Mouse (Mus musculus): ENCODE results near the gene Fut9. TPM values are rescaled to one million over a fixed set of nuclear protein-coding genes. Genes with fewer than 3 reads are reported as not detected.

Fut9 gene
- polyA plus RNA-seq, 1 experiment: 0.01 TPM

GRCm38 (mm10) chr4:25738782-25739181, 61.3 kb downstream of the Fut9 start:
- no peaks in the 10 kb centered on the region for H3K27me3 ChIP-seq (ENCODE audit: control insufficient read depth, insufficient read depth, low read length)
- no peaks in the 10 kb centered on the region for H3K36me3 ChIP-seq (ENCODE audit: control insufficient read depth, insufficient read depth, low read length)
- H3K4me3 ChIP-seq (ENCODE audit: control insufficient read depth, low read depth, low read length): no peak overlapping the region
- TF ChIP-seq CTCF (IDR thresholded peaks at IDR 0.05; ENCODE audit: control insufficient read depth, insufficient read depth, insufficient replicate concordance, low read depth, low read length) (no peak), POLR2A (IDR thresholded peaks at IDR 0.05; ENCODE audit: control insufficient read depth, low read depth, low read length) (no peak)
- H3K27ac ChIP-seq (ENCODE audit: control insufficient read depth, insufficient read depth, low read depth, low read length): no peak overlapping the region
- no peaks in the 10 kb centered on the region for H3K4me1 ChIP-seq (ENCODE audit: control insufficient read depth, insufficient read depth, low read length)

GRCm38 (mm10) chr4:25721576-25721975, 78.5 kb downstream of the Fut9 start:
- Histone ChIP-seq H3K4me1 (ENCODE audit: control insufficient read depth, insufficient read depth, low read length) (no peaks in the 10 kb centered on the region), H3K27me3 (ENCODE audit: control insufficient read depth, insufficient read depth, low read length) (no peaks in the 10 kb centered on the region), H3K4me3 (ENCODE audit: control insufficient read depth, low read depth, low read length) (no peak overlapping the region), H3K36me3 (ENCODE audit: control insufficient read depth, insufficient read depth, low read length) (no peaks in the 10 kb centered on the region), H3K27ac (ENCODE audit: control insufficient read depth, insufficient read depth, low read depth, low read length) (no peak overlapping the region)
- TF ChIP-seq CTCF (IDR thresholded peaks at IDR 0.05; ENCODE audit: control insufficient read depth, insufficient read depth, insufficient replicate concordance, low read depth, low read length) (no peak), POLR2A (IDR thresholded peaks at IDR 0.05; ENCODE audit: control insufficient read depth, low read depth, low read length) (no peak)

- no peaks in the 10 kb centered on the region for H3K36me3 ChIP-seq (ENCODE audit: control insufficient read depth, insufficient read depth, low read length)
- TF ChIP-seq CTCF (IDR thresholded peaks at IDR 0.05; ENCODE audit: control insufficient read depth, insufficient read depth, insufficient replicate concordance, low read depth, low read length): no peak
- TF ChIP-seq POLR2A (IDR thresholded peaks at IDR 0.05; ENCODE audit: control insufficient read depth, low read depth, low read length): no peak
- no peak overlapping the region for H3K27ac ChIP-seq (ENCODE audit: control insufficient read depth, insufficient read depth, low read depth, low read length)
- no peaks in the 10 kb centered on the region for H3K4me1 ChIP-seq (ENCODE audit: control insufficient read depth, insufficient read depth, low read length)
- no peaks in the 10 kb centered on the region for H3K27me3 ChIP-seq (ENCODE audit: control insufficient read depth, insufficient read depth, low read length)
- H3K4me3 ChIP-seq (ENCODE audit: control insufficient read depth, low read depth, low read length): no peak overlapping the region
Measured at GRCm38 (mm10) chr4:25713907-25714306, 86.1 kb downstream of the Fut9 start.

GRCm38 (mm10) chr4:25684976-25685375, 115.1 kb downstream of the Fut9 start:
- Histone ChIP-seq H3K27ac (ENCODE audit: control insufficient read depth, insufficient read depth, low read depth, low read length) (no peak overlapping the region), H3K4me1 (ENCODE audit: control insufficient read depth, insufficient read depth, low read length) (no peaks in the 10 kb centered on the region), H3K36me3 (ENCODE audit: control insufficient read depth, insufficient read depth, low read length) (no peaks in the 10 kb centered on the region), H3K4me3 (ENCODE audit: control insufficient read depth, low read depth, low read length) (no peak overlapping the region), H3K27me3 (ENCODE audit: control insufficient read depth, insufficient read depth, low read length) (no peaks in the 10 kb centered on the region)
- TF ChIP-seq POLR2A (IDR thresholded peaks at IDR 0.05; ENCODE audit: control insufficient read depth, low read depth, low read length) (no peak), CTCF (IDR thresholded peaks at IDR 0.05; ENCODE audit: control insufficient read depth, insufficient read depth, insufficient replicate concordance, low read depth, low read length) (no peak)

- Histone ChIP-seq H3K27ac (ENCODE audit: control insufficient read depth, insufficient read depth, low read depth, low read length) (no peak overlapping the region), H3K4me1 (ENCODE audit: control insufficient read depth, insufficient read depth, low read length) (no peaks in the 10 kb centered on the region), H3K4me3 (ENCODE audit: control insufficient read depth, low read depth, low read length) (no peak overlapping the region), H3K36me3 (ENCODE audit: control insufficient read depth, insufficient read depth, low read length) (no peaks in the 10 kb centered on the region), H3K27me3 (ENCODE audit: control insufficient read depth, insufficient read depth, low read length) (no peaks in the 10 kb centered on the region)
- TF ChIP-seq CTCF (IDR thresholded peaks at IDR 0.05; ENCODE audit: control insufficient read depth, insufficient read depth, insufficient replicate concordance, low read depth, low read length) (no peak), POLR2A (IDR thresholded peaks at IDR 0.05; ENCODE audit: control insufficient read depth, low read depth, low read length) (no peak)
Measured at GRCm38 (mm10) chr4:25664196-25664595, 135.8 kb downstream of the Fut9 start.

GRCm38 (mm10) chr4:25661204-25661727, 138.8 kb downstream of the Fut9 start:
- Histone ChIP-seq H3K27me3 (ENCODE audit: control insufficient read depth, insufficient read depth, low read length) (no peaks in the 10 kb centered on the region), H3K36me3 (ENCODE audit: control insufficient read depth, insufficient read depth, low read length) (no peaks in the 10 kb centered on the region), H3K4me3 (ENCODE audit: control insufficient read depth, low read depth, low read length) (no peak overlapping the region), H3K4me1 (ENCODE audit: control insufficient read depth, insufficient read depth, low read length) (no peaks in the 10 kb centered on the region), H3K27ac (ENCODE audit: control insufficient read depth, insufficient read depth, low read depth, low read length) (no peak overlapping the region)
- TF ChIP-seq CTCF (IDR thresholded peaks at IDR 0.05; ENCODE audit: control insufficient read depth, insufficient read depth, insufficient replicate concordance, low read depth, low read length) (no peak), POLR2A (IDR thresholded peaks at IDR 0.05; ENCODE audit: control insufficient read depth, low read depth, low read length) (no peak)

GRCm38 (mm10) chr4:25658792-25659191, 141.3 kb downstream of the Fut9 start:
- TF ChIP-seq POLR2A (IDR thresholded peaks at IDR 0.05; ENCODE audit: control insufficient read depth, low read depth, low read length): no peak
- TF ChIP-seq CTCF (IDR thresholded peaks at IDR 0.05; ENCODE audit: control insufficient read depth, insufficient read depth, insufficient replicate concordance, low read depth, low read length): no peak
- no peaks in the 10 kb centered on the region for H3K27me3 ChIP-seq (ENCODE audit: control insufficient read depth, insufficient read depth, low read length)
- no peak overlapping the region for H3K27ac ChIP-seq (ENCODE audit: control insufficient read depth, insufficient read depth, low read depth, low read length)
- no peaks in the 10 kb centered on the region for H3K36me3 ChIP-seq (ENCODE audit: control insufficient read depth, insufficient read depth, low read length)
- H3K4me1 ChIP-seq (ENCODE audit: control insufficient read depth, insufficient read depth, low read length): no peaks in the 10 kb centered on the region
- H3K4me3 ChIP-seq (ENCODE audit: control insufficient read depth, low read depth, low read length): no peak overlapping the region

- TF ChIP-seq CTCF (IDR thresholded peaks at IDR 0.05; ENCODE audit: control insufficient read depth, insufficient read depth, insufficient replicate concordance, low read depth, low read length): no peak
- no peak for TF ChIP-seq POLR2A (IDR thresholded peaks at IDR 0.05; ENCODE audit: control insufficient read depth, low read depth, low read length)
- Histone ChIP-seq H3K36me3 (ENCODE audit: control insufficient read depth, insufficient read depth, low read length) (no peaks in the 10 kb centered on the region), H3K27me3 (ENCODE audit: control insufficient read depth, insufficient read depth, low read length) (no peaks in the 10 kb centered on the region), H3K4me1 (ENCODE audit: control insufficient read depth, insufficient read depth, low read length) (no peaks in the 10 kb centered on the region), H3K27ac (ENCODE audit: control insufficient read depth, insufficient read depth, low read depth, low read length) (no peak overlapping the region), H3K4me3 (ENCODE audit: control insufficient read depth, low read depth, low read length) (no peak overlapping the region)
Measured at GRCm38 (mm10) chr4:25651902-25652301, 148.1 kb downstream of the Fut9 start.

All from testis, adult 2 months (tissue).